Mouse (Mus musculus): Measurements from ENCODE around the gene Nr2e3. TPM values are rescaled to one million over a fixed set of nuclear protein-coding genes. Genes with fewer than 3 reads are reported as not detected.

Nr2e3 gene
- total RNA-seq, 2 experiments from 2014 or later, result not detected

Other genes with a start within 250 kb of the Nr2e3 start
- gene Senp8, start 209.9 kb downstream of the Nr2e3 start, total RNA-seq (2014; fragmentation: Nextera tagmentation), result 3.3 and 3.6 TPM in 2 replicates
- gene Senp8, start 209.9 kb downstream of the Nr2e3 start, total RNA-seq (2017), result 3.8 and 5.6 TPM in 2 replicates
- gene Myo9a, start 209.8 kb downstream of the Nr2e3 start, total RNA-seq (2014; fragmentation: Nextera tagmentation), result 12.0 and 19.4 TPM in 2 replicates
- gene Myo9a, start 209.8 kb downstream of the Nr2e3 start, total RNA-seq (2017), result 11.8 and 15.9 TPM in 2 replicates